Mouse (Mus musculus): ENCODE data around the gene A330070K13Rik.

GRCm38 (mm10) chr5:130363111-130363510 is 21.3 kb downstream of the A330070K13Rik start:
- TF ChIP-seq CTCF (IDR thresholded peaks at IDR 0.05; ENCODE audit: control insufficient read depth, insufficient read depth, insufficient replicate concordance, low read depth, low read length) (no peak), POLR2A (IDR thresholded peaks at IDR 0.05; ENCODE audit: control insufficient read depth, low read depth, low read length) (no peak)

Measured in testis, adult 2 months (tissue).